Mouse (Mus musculus): ENCODE measurements around the gene Ggct. TPM values are rescaled to one million over a fixed set of nuclear protein-coding genes. Genes with fewer than 3 reads are reported as not detected.
A peak's percentile ranks its signal among the peaks of the same experiment; 100 is the strongest.
"Not testable (repeated sequence)": the region's sequence is repeated elsewhere in the genome, so short reads cannot be mapped to it uniquely, and the experiment has no call there.

Gene Ggct
- total RNA-seq, 2 experiments from 2014 or later: 6.0 to 9.2 TPM

GRCm38 (mm10) chr6:54954659-54955414 lies 37.9 kb downstream of the Ggct start:
- peak in 1 of 2 experiments; percentile 34 for DNase-seq (ENCODE audit: low spot score in 2 of 2)

DNA sequence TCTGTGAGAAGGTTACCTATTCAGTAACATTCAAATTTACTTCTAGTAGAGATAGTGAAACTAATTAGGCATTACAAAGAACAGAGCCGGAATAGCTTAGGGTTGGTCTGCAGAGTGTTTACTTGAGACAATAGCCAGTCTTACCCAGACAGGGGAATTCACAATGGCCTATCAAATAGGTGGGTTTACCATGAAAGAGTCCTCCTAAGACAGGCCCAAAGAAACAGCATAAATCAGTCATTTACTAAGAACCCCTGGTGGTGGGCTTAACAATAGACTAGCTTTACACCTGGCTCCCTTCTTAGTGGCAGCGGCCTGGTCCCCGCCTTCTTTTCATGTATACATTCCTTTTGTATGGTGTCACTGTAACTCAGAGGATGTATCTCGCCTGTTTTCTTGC lies 39.4 kb downstream of the Ggct start:
- not testable (repeated sequence) for DNase-seq (ENCODE audit: low spot score in 2 of 2)

DNA sequence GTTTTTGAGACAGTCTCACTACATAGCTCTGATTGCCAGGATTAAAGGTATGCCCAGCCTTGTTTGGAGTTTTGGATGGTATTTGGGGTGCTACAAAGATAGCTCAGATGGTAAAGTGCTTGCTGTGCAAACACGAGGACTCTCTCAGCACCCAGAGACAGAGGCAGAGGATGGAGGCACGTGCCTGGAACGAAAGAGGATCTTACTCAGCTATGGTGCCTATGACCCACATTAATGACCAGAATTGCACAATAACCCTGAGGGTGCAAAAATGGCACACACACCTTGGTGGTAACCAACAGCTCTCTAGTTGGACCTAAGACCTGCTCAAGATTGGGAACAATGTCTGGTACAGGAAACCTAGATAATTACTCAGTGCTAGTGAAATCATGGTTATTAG lies 40.2 kb downstream of the Ggct start:
- no peak for DNase-seq (ENCODE audit: low spot score in 2 of 2)

- DNase-seq (ENCODE audit: low spot score in 2 of 2): no peak
Observed at GRCm38 (mm10) chr6:54948682-54949081, 44.1 kb downstream of the Ggct start.

- no peak for DNase-seq (ENCODE audit: low spot score in 2 of 2)
Observed at GRCm38 (mm10) chr6:54946241-54946953, 46.4 kb downstream of the Ggct start.

DNA sequence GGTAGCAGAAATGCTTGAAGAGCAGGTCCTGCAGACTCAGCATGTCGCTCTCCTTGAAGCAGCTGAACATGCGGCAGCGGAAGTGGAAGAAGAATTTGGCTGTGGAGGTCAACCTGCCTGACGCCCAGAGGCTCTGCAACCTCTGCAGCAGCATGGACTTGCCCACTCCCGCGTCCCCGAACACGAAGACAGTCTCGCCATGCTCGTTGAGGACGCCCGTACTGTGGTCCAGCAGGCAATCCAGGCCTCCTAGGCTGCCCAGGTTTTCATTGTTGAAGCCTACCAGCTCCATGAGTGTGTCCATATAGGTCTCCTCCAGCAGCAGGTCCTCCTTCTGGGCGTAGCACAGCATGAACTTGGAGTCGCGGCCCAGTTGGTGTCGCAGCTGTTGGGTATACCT lies 48.2 kb downstream of the Ggct start:
- DNase-seq (ENCODE audit: low spot score in 2 of 2): no peak

GRCm38 (mm10) chr6:54943753-54944152 lies 49.0 kb downstream of the Ggct start:
- no peak for DNase-seq (ENCODE audit: low spot score in 2 of 2)

DNA sequence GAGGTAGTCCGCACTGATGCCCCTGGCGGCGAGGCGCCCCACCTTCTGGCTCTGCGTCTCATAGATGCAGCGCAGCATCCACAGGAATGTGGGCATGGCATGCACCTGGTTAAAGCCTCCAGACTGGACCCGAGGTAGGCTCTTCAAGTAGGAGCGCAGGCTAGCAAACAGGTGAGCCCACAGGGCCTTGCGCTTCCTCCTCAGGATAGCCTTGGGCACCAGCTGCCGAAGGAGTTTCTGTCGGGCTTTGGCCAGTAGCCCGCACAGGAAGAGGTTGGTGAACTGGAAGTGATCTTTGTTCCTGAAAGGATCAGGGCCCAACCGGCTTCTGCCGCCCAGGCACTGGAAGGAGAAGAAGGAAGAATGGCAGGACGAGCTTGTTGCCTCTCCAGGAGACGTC lies 49.5 kb downstream of the Ggct start:
- no peak for DNase-seq (ENCODE audit: low spot score in 2 of 2)

DNA sequence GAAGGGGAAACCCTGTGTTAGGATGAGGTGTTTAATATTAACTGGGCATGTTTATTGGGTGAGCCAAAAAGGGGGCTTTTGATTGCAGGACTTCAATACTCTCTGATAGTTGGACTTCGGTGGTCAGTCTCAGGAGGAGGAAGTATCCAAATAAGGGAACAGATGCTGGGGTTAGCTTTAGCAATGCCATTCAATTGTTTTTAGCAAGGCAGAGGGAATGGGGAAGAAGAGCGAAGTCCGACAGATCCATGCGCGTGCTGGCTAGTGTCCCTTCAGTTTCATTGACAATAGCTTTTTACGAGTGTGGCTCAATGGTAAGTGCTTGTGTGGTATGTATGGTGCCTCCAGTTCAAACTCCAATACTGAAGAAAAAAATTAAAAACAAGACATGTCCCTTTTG lies 51.6 kb downstream of the Ggct start:
- DNase-seq (ENCODE audit: low spot score in 2 of 2): no peak

DNA sequence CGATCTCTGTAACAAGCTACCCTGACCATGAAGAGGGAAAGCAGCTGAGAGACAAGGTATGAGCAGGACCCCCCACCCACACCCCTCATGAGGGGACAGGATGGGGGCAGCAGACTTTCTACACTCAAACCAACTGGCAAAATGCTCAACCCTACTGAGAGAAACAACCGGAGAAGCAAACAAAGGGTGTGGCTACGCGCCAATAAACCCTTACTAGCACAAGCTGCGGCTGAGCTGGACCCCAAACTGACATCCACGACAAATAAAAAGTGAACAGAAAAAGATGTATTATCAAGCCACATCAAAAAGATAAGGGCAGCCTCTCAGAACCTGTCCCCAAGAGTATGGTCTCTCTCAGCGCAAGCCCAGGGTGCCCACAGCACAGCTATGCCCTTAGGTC lies 52.6 kb downstream of the Ggct start:
- no peak for DNase-seq (ENCODE audit: low spot score in 2 of 2)

DNA sequence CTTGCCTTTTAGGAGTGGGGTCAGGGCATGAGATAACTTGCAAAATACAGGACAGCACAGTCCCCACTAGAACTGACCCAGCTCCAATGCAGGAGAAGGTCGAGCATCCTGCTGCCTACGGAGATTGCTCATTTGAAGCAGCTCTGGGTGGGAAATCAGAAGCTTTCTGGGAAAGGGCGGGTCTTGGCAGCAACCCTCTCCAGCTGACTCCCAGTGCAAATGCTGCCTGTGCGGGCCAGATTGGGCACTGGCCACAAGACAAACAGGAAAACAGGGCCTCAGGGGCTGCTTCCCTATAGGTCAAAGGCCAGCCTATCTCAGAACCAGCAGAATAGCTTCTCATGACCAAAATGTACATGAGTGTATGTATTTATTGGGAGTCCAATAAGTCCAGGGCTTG lies 53.1 kb downstream of the Ggct start:
- DNase-seq (ENCODE audit: low spot score in 2 of 2): peak in 1 of 2 experiments; percentile 42

- no peak for DNase-seq (ENCODE audit: low spot score in 2 of 2)
Observed at GRCm38 (mm10) chr6:54936496-54936895, 56.3 kb downstream of the Ggct start.

DNA sequence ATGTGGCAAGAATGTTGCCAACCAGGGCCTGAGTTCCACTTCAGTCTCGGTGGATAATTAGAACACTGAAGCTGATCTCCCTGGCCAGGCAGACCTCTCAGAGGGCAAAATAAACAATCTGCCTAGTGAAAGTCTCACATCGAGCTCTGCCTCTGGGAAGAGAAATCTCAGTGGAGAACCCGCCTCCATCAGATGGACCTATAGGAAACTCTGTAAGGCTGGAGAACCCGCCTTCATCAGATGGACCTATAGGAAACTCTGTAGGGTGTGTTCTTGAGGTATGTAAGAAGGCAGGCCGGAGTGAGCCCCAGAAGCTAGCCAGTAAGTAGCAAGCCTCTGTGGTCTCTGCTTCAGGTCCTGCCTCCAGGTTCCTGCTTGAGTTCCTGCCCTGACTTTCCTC lies 57.8 kb downstream of the Ggct start:
- DNase-seq (ENCODE audit: low spot score in 2 of 2): no peak

DNA sequence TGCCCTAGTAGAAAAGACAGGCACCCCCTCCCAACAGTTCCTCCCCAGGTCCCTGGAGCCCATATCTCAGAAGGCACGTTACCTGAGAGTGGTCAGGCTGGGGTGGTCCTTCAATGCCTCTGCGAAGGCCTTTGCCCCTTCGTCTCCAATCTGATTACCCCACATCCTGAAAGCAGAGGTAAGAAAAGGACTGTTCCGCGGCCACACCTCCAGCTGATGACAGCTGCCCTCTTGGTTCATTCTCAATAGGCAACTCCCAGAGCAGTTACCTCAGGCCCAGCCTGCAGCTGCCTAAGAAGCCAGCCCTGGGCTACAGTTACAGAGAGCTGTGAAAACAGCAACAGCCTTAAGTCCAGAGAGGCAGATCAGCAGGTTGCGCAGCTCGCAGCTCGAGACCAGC lies 58.4 kb downstream of the Ggct start:
- DNase-seq (ENCODE audit: low spot score in 2 of 2): no peak

DNA sequence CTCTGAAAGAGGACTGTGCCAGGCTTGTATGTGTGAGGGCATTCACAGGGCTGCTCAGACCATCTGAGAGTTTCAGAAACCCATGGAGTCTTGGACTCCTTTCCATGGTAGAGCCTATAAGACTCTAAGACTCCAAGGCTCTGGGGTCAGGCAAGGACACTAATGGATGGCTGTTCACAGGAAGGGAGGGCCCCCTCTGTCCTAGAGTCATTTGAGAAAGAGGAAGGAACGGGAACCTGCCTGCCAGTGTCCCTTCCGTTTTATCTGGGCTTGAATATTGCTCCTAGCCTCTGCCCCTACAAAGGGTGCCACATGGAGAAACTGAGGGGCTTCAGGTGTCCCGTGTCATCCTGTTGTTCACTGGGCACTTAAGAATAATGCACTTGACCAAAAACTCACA lies 58.9 kb downstream of the Ggct start:
- DNase-seq (ENCODE audit: low spot score in 2 of 2): no peak

DNA sequence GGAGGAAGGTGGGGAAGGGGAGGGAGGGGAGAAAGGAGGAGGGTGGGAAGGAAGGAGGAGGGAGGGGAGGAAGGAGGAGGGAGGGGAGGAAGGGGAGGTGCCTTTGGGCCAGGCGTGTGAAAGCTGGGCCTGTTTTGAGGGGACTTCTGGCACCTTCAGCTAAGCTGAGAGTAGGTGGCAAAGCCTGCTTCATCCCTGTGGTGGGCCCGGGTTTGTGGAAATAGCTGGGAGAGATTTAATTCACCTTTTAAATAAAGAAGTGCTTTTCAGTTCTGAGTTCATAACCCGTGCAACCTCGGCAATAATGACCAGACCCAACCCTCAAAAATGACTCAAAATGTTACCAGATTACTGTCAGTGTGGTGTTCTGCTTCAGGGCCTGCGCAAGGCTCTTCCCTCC lies 59.5 kb downstream of the Ggct start:
- DNase-seq (ENCODE audit: low spot score in 2 of 2): no peak

Other genes starting within 250 kb of the Ggct start
- 10 to 100 TPM; 39.3 to 51.6 TPM for gene Znrf2, start 176.0 kb downstream of the Ggct start, total RNA-seq (2021)
- 1 to 10 TPM; 9.0 to 9.4 TPM for gene Nod1, start 20.3 kb downstream of the Ggct start, total RNA-seq (2021)
- gene Gars, start 45.1 kb upstream of the Ggct start, total RNA-seq (2021): 10 to 100 TPM; 72.0 to 86.6 TPM
- under 1 TPM in 1 of 2 experiments, not detected in 1; 0.35 TPM for gene Crhr2, start 140.1 kb upstream of the Ggct start, total RNA-seq (2021)
- gene Inmt, start 182.1 kb upstream of the Ggct start, total RNA-seq (2021): 10 to 100 TPM; 10.1 to 26.1 TPM
- gene Mindy4, start 210.4 kb upstream of the Ggct start, total RNA-seq (2021): 1 to 10 TPM; 4.9 to 5.7 TPM